Mouse (Mus musculus) midbrain, embryonic 16.5 days (tissue): Measurements from ENCODE around the gene Stab1. TPM values are rescaled to one million over a fixed set of nuclear protein-coding genes. Genes with fewer than 3 reads are reported as not detected.

Experiments
- ATAC-seq: fragments of 200-750 bp; cut with Nextera tagmentation; 2 replicates; pipeline ENCODE4 v1.8.0; 2017; ENCODE audit warnings: moderate TSS enrichment
- H3K27ac ChIP-seq: fragments of 300-500 bp; sonication (generic); 2 replicates; pipeline ENCODE4 v1.5.1; 2014; ENCODE audit warnings: mild to moderate bottlenecking, low read length, mixed read lengths
- H3K27me3 ChIP-seq: fragments of 300-500 bp; sonication (generic); 2 replicates; pipeline ENCODE4 v1.6.1; 2014; ENCODE audit warnings: low read depth, low read length, mixed read lengths; ENCODE audit not compliant: control insufficient read depth, insufficient read depth
- H3K36me3 ChIP-seq: fragments of 300-500 bp; sonication (generic); 2 replicates; pipeline ENCODE4 v1.6.1; 2014; ENCODE audit warnings: mild to moderate bottlenecking, low read length, moderate library complexity, mixed read lengths; ENCODE audit not compliant: control insufficient read depth, insufficient read depth
- H3K4me1 ChIP-seq: fragments of 300-500 bp; sonication (generic); 2 replicates; pipeline ENCODE4 v1.6.1; 2014; ENCODE audit warnings: mild to moderate bottlenecking, low read length, mixed read lengths; ENCODE audit not compliant: control insufficient read depth, insufficient read depth
- H3K4me2 ChIP-seq: fragments of 300-500 bp; sonication (generic); 2 replicates; pipeline ENCODE4 v1.6.1; 2014; ENCODE audit warnings: mild to moderate bottlenecking, low read length, mixed read lengths
- H3K4me3 ChIP-seq: fragments of 300-500 bp; sonication (generic); 2 replicates; pipeline ENCODE4 v1.5.1; 2014; ENCODE audit warnings: low read depth, mild to moderate bottlenecking, low read length, moderate library complexity, mixed read lengths
- H3K9ac ChIP-seq: fragments of 300-500 bp; sonication (generic); 2 replicates; pipeline ENCODE4 v1.6.1; 2014; ENCODE audit warnings: low read depth, low read length, mixed read lengths
- H3K9me3 ChIP-seq: fragments of 300-500 bp; sonication (generic); replicated peaks from 2 replicates; pipeline ENCODE4 v1.6.1; 2014; ENCODE audit warnings: mild to moderate bottlenecking, low read length, mixed read lengths; ENCODE audit not compliant: control insufficient read depth, poor library complexity, severe bottlenecking
- WGBS: fragments of 180-500 bp; shearing (Covaris S2); extraction: QIAGEN DNeasy Blood & Tissue Kit; methylation state at CpG from one replicate; pipeline ENCODE4 v1.1.7; 2014; 5-methylcytosine and 5-hydroxymethylcytosine counted together
- polyA plus RNA-seq: library from polyadenylated mRNA; unstranded; fragments of >200 nt; fragmentation: Nextera tagmentation; extraction: Ambion mirVana; gene quantifications from 2 replicates; pipeline ENCODE4 v1.2.1, GENCODE M21; 2015

Stab1 gene
- polyA plus RNA-seq, 1 experiment from 2014 or later: 15.4 TPM

DNA sequence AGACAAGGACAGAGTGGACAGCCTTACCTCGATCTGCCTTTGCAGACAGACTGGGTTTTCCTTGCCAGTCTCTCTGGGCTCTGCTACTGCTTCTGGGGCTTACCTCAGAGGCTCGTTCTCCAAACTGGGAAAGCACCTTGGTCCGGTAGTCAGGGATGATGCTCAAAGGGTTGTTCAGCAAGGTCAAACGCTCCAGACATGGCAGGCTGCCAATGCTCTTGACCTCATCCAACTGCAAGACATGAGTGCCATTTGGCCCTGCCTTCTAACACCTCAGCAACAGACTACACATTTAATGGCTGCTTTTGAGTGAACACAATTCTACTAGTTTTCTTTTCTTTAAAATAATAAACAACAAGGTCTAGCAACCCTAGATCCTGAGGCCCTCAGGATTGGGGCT lies 18.2 kb upstream of the Stab1 start:
- Histone ChIP-seq H3K4me1 (peaks cover 3% of the 10 kb centered on the region; the same call in 1 of the 2 replicates), H3K9ac (no peak overlapping the region), H3K27ac (no peak overlapping the region), H3K4me3 (no peak overlapping the region), H3K27me3 (no peaks in the 10 kb centered on the region), H3K4me2 (no peak overlapping the region), H3K36me3 (peaks cover 75% of the 10 kb centered on the region), H3K9me3 (no peaks in the 10 kb centered on the region)
- no peak for ATAC-seq
- WGBS: 92% methylated on average over 4 of the region's 4 CpGs

DNA sequence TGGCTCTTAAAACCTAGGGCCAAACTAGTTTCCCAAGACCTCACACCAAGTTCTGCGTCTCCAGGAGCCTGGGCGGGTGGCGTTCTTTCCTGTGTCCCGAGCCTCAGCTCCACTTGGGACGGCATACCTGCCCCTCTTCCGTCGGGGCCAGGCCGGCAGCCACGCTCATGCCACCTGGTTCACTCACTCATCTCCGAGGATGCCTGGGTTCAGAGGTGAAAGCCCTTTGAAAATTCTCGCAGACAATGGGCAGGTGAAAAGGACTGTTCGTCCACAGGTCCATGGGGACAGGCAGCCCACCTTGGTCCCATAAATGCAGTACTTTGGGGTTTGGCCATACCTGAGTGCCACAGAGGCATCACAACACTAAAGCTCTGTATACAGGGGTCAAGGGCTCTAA lies 15.8 kb upstream of the Stab1 start:
- Histone ChIP-seq H3K27ac (no peak overlapping the region), H3K9me3 (no peaks in the 10 kb centered on the region), H3K4me1 (peaks cover 3% of the 10 kb centered on the region; the same call in 1 of the 2 replicates), H3K4me2 (no peak overlapping the region), H3K4me3 (no peak overlapping the region), H3K27me3 (no peaks in the 10 kb centered on the region), H3K9ac (no peak overlapping the region), H3K36me3 (peaks cover 70% of the 10 kb centered on the region)
- 89% methylated on average over 12 of the region's 12 CpGs for WGBS
- no peak for ATAC-seq

DNA sequence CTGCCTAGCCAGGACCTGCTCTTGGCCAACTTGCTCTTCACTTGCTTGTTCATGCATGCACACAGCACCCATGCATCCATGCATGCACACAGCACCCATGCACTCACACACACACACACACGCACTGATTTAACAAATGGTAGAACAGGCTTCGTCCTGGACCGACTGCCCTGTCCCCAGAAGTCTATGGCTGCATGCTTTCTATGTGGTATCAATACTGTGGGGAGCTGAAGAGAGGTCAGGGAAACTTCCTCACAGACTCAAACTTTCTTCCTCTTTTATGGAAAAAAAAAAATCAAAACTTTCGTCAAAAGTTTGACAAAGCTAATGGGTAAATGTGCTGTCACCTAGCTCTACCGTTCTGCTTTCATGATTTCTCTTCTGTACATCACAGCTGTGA lies 15.1 kb upstream of the Stab1 start:
- Histone ChIP-seq H3K4me3 (no peak overlapping the region), H3K27me3 (no peaks in the 10 kb centered on the region), H3K36me3 (peaks cover 70% of the 10 kb centered on the region), H3K27ac (no peak overlapping the region), H3K4me2 (no peak overlapping the region), H3K4me1 (peaks cover 1% of the 10 kb centered on the region; the same call in 1 of the 2 replicates), H3K9ac (no peak overlapping the region), H3K9me3 (no peaks in the 10 kb centered on the region)
- no peak for ATAC-seq
- 93% methylated on average over 5 of the region's 5 CpGs for WGBS

DNA sequence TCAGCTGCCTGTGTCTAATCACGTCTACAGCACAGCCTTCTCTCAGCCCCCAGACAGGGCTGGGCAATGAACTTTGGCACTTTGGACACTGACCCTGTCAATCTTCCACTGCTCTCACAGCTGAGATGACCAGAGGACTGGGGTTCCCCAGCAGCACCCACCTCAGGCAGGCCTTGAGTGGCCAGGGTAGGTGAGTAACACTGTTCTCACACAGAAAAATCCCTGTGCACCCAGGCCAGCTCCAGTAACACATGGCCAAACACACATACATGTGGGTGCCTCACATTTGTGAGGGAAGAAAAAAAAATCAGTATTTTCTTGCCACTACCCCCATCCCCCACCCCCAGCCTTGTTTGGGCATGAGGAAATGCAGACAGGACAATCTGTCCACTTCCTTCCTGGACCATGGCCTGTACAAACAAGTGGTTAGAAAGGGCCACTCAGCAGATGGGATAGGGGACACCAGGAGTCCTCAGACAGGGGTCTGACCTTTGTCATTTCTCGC lies 14.4 kb upstream of the Stab1 start:
- 71% methylated on average over 2 of the region's 2 CpGs for WGBS
- no peak for ATAC-seq
- Histone ChIP-seq H3K4me1 (no peaks in the 10 kb centered on the region), H3K27me3 (no peaks in the 10 kb centered on the region), H3K4me3 (no peak overlapping the region), H3K27ac (no peak overlapping the region), H3K9me3 (no peaks in the 10 kb centered on the region), H3K4me2 (no peak overlapping the region), H3K36me3 (peaks cover 69% of the 10 kb centered on the region), H3K9ac (no peak overlapping the region)

DNA sequence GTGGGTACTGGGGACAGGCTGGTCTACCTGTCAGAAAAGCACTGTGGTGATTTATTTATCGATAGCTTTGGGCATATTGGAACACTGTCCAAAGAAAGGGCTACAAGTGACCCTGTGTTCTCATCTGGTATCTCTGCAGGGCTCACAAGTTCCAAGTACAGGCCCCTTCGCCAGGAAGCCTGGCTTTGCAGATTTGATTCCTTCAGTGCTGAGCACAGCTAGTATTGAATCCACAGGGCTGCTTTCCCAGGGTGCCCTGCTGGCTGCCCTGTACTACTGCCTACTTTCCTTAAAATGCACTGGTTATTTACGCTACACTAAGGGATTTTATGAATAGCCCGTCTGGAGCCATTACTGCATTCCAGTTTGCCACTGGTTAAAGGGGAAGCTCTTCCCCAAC lies 13.1 kb upstream of the Stab1 start:
- peaks cover 69% of the 10 kb centered on the region for H3K36me3 ChIP-seq
- ATAC-seq: no peak
- H3K9me3 ChIP-seq: no peaks in the 10 kb centered on the region
- H3K9ac ChIP-seq: no peak overlapping the region
- H3K4me3 ChIP-seq: no peak overlapping the region
- no peaks in the 10 kb centered on the region for H3K4me1 ChIP-seq
- H3K4me2 ChIP-seq: no peak overlapping the region
- 89% methylated on average over 4 of the region's 4 CpGs for WGBS
- H3K27me3 ChIP-seq: no peaks in the 10 kb centered on the region
- H3K27ac ChIP-seq: no peak overlapping the region

DNA sequence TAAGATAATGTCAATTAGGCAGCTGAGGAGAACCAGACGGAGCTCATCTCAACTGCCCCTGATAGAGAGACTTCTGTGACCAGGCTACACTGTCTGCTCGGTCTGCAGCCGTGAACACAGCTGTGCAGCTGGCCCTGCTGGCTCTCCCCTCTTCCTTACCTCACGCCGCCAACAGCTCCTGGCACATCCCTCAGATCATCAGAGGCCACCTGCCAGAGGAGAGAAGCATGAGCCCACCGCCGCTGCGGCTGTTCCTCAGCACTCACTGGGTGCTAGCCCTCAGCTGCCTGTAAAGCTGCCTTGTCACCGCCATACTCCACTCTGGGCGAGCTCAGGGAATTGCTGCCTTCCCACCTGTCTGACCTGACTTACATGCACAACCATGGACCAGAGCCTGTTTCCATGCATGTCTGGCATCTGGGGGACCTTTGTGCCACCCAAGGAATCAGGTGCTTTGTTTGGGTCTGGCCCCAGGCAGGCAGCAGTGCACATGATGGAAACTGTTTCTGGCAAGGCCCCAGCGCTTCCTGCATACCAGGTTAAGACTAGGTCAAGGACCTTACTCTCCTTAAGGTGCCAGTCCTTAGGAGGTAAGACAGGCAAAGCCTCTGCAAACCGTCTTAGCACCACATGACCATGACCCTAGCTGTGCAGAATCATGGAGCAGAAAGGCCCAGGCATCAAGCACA lies 11.4 kb upstream of the Stab1 start:
- H3K36me3 ChIP-seq: peaks cover 74% of the 10 kb centered on the region
- no peak for ATAC-seq
- H3K27ac ChIP-seq: no peak overlapping the region
- no peak overlapping the region for H3K4me2 ChIP-seq
- H3K9me3 ChIP-seq: no peaks in the 10 kb centered on the region
- no peaks in the 10 kb centered on the region for H3K4me1 ChIP-seq
- no peak overlapping the region for H3K9ac ChIP-seq
- no peaks in the 10 kb centered on the region for H3K27me3 ChIP-seq
- no peak overlapping the region for H3K4me3 ChIP-seq
- 93% methylated on average over 12 of the region's 12 CpGs for WGBS

DNA sequence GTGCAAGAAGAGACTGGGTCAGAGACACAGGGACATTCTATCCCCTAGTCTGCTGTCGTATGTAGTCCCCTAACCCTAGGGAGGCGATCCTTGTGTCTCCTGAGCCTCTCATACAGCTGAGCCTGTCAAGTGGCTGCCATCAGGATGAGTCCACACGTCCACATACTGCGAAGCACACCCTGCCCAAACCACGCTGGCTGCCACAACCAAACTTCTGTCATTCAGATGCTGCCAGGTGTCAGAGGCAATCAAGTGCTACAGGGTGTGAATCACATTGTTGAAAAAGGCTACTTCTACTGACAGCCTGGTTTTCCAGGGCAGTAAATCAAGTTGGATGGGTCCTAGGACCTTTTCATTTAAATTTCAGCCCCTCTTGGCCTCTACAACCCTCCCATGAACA lies 9.3 kb upstream of the Stab1 start:
- ATAC-seq: no peak
- no peak overlapping the region for H3K9ac ChIP-seq
- H3K9me3 ChIP-seq: no peaks in the 10 kb centered on the region
- H3K27ac ChIP-seq: no peak overlapping the region
- H3K27me3 ChIP-seq: no peaks in the 10 kb centered on the region
- 97% methylated on average over 5 of the region's 5 CpGs for WGBS
- H3K4me2 ChIP-seq: no peak overlapping the region
- H3K4me1 ChIP-seq: no peaks in the 10 kb centered on the region
- H3K4me3 ChIP-seq: no peak overlapping the region
- H3K36me3 ChIP-seq: peaks cover 76% of the 10 kb centered on the region

DNA sequence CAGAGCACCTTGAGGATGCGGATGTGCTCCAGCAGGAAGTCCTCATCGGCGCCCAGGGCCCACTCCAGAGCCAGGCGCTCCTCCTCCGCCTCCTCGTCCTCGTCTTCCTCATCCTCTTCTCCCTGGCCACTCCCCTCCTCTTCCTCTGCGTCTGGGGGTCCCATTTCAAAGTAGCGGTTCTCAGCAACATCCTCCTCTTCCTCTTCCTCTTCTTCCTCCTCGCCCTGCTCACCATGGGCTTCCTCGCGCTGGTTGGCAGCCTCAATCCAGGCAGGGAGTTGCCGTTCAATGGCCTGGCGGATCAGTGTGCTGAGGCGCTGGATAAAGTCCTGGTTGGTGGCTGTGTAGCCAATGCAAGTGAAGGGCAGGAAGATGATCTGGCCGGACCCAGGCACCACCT lies 8.8 kb upstream of the Stab1 start:
- Histone ChIP-seq H3K4me2 (no peak overlapping the region), H3K36me3 (peaks cover 79% of the 10 kb centered on the region), H3K27ac (no peak overlapping the region), H3K4me3 (no peak overlapping the region), H3K9me3 (no peaks in the 10 kb centered on the region), H3K27me3 (no peaks in the 10 kb centered on the region), H3K4me1 (no peaks in the 10 kb centered on the region), H3K9ac (no peak overlapping the region)
- WGBS: 92% methylated on average over 16 of the region's 16 CpGs
- ATAC-seq: no peak

DNA sequence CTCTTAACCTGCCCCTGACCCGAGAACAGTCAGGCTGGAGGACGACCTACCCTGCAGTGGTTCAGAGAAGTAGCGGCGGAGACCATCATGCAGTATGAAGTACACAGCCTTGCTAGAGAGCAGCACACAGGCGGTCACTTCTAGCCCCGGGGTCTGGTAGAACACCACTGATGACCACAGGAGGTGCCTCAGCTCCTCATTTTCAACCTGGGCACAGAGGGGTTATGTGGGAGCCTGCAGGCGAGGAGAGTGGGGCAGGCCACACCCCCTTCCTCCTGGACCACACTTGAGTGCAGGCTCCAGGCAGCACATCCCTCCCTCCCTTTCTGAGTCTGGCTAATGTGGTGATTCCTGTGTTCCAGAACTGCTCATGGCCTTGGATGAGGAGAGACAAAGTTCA lies 5.1 kb upstream of the Stab1 start:
- WGBS: 93% methylated on average over 7 of the region's 7 CpGs
- no peak for ATAC-seq
- H3K27me3 ChIP-seq: no peaks in the 10 kb centered on the region

More for the DNA sequence above, 5.1 kb upstream of the Stab1 start:
- Histone ChIP-seq H3K9ac (no peak overlapping the region), H3K4me2 (no peak overlapping the region), H3K27ac (no peak overlapping the region), H3K4me3 (no peak overlapping the region), H3K36me3 (peaks cover 71% of the 10 kb centered on the region), H3K4me1 (no peaks in the 10 kb centered on the region), H3K9me3 (no peaks in the 10 kb centered on the region)
